Mouse (Mus musculus) erythroblast, embryonic 14.5 days (primary cell): ENCODE measurements around the gene Fam49a. TPM values are rescaled to one million over a fixed set of nuclear protein-coding genes. Genes with fewer than 3 reads are reported as not detected.
"Not testable (repeated sequence)": the region's sequence is repeated elsewhere in the genome, so short reads cannot be mapped to it uniquely, and the experiment has no call there.

ENCODE experiments used
- H3K27me3 ChIP-seq: 2 replicates; pipeline ENCODE4 v1.6.1; 2012; ENCODE audit warnings: inconsistent platforms; ENCODE audit not compliant: control insufficient read depth
- H3K36me3 ChIP-seq: 2 replicates; pipeline ENCODE4 v1.6.1; 2012; ENCODE audit warnings: mild to moderate bottlenecking, inconsistent platforms; ENCODE audit not compliant: control insufficient read depth
- H3K4me1 ChIP-seq: 2 replicates; pipeline ENCODE4 v1.6.1; 2012; ENCODE audit warnings: inconsistent platforms; ENCODE audit not compliant: control insufficient read depth
- H3K4me3 ChIP-seq: replicated peaks from 2 replicates; pipeline ENCODE3; 2012; ENCODE audit warnings: moderate library complexity, mild to moderate bottlenecking, inconsistent platforms
- H3K9me3 ChIP-seq: 2 replicates; pipeline ENCODE4 v1.6.1; 2012; ENCODE audit warnings: low read length, inconsistent platforms, mixed read lengths; ENCODE audit not compliant: control insufficient read depth
- GATA1 ChIP-seq: IDR thresholded peaks from 2 replicates; pipeline ENCODE4 v1.6.1; 2012; ENCODE audit warnings: low read length, inconsistent platforms, mixed read lengths
- TAL1 ChIP-seq: IDR thresholded peaks from 3 replicates; pipeline ENCODE4 v1.6.1; 2012; ENCODE audit warnings: low read length, inconsistent platforms, mixed read lengths
- polyA plus RNA-seq: library from polyadenylated mRNA; stranded (reverse); fragments of >175 nt; gene quantifications from 2 replicates; pipeline ENCODE4 v1.2.3, GENCODE M21; 2012

The Fam49a gene
- polyA plus RNA-seq, 1 experiment, result under 0.01 TPM

GRCm38 (mm10) chr12:12232097-12232496 lies 29.8 kb upstream of the Fam49a start:
- Histone ChIP-seq H3K4me3 (no peak overlapping the region), H3K27me3 (no peaks in the 10 kb centered on the region), H3K9me3 (no peaks in the 10 kb centered on the region), H3K36me3 (no peaks in the 10 kb centered on the region), H3K4me1 (no peaks in the 10 kb centered on the region)
- TF ChIP-seq GATA1, result no peak
- TF ChIP-seq TAL1, result no peak

DNA sequence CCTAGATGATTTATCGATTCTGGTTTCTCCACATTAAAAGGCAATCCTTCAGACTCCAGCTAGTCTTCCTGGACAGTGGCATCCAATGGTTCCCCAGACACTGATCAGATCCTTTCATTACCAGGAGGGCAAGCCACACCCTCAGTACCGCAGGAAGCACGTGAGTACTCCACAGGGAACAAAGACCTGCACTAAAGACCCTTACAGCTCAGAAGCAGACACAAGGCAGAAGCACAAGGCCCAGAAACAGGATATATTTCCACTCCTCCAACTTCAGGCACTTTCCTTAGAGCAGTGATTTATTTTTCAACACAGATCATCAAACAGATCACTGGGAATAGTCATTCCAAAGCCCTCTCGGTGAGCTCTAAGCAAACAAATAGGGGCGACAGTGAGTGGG lies 25.0 kb upstream of the Fam49a start:
- Histone ChIP-seq H3K9me3 (no peaks in the 10 kb centered on the region), H3K4me1 (no peaks in the 10 kb centered on the region)
- TF ChIP-seq GATA1 (no peak), TAL1 (no peak)

GRCm38 (mm10) chr12:12239502-12239901 lies 22.4 kb upstream of the Fam49a start:
- TF ChIP-seq TAL1 (no peak), GATA1 (no peak)
- Histone ChIP-seq H3K4me3 (no peak overlapping the region), H3K36me3 (no peaks in the 10 kb centered on the region), H3K4me1 (no peaks in the 10 kb centered on the region), H3K9me3 (no peaks in the 10 kb centered on the region), H3K27me3 (no peaks in the 10 kb centered on the region)

More for the DNA sequence above, 25.0 kb upstream of the Fam49a start:
- no peaks in the 10 kb centered on the region for H3K27me3 ChIP-seq
- H3K36me3 ChIP-seq, result no peaks in the 10 kb centered on the region
- H3K4me3 ChIP-seq, result no peak overlapping the region

- no peaks in the 10 kb centered on the region for H3K27me3 ChIP-seq
- H3K36me3 ChIP-seq, result no peaks in the 10 kb centered on the region
- no peaks in the 10 kb centered on the region for H3K9me3 ChIP-seq
- TF ChIP-seq GATA1 (no peak), TAL1 (no peak)
- H3K4me1 ChIP-seq, result no peaks in the 10 kb centered on the region
- H3K4me3 ChIP-seq, result no peak overlapping the region
Measured at GRCm38 (mm10) chr12:12243148-12243547, 18.8 kb upstream of the Fam49a start.

- H3K9me3 ChIP-seq, H3K4me3 ChIP-seq, H3K36me3 ChIP-seq, H3K4me1 ChIP-seq, H3K27me3 ChIP-seq: not testable (repeated sequence)
Measured at GRCm38 (mm10) chr12:12247023-12247422, 14.9 kb upstream of the Fam49a start.

- no peak for TF ChIP-seq TAL1
- TF ChIP-seq GATA1, result no peak
- H3K4me1 ChIP-seq, result no peaks in the 10 kb centered on the region
- H3K4me3 ChIP-seq, result no peak overlapping the region
- H3K36me3 ChIP-seq, result no peaks in the 10 kb centered on the region
- H3K27me3 ChIP-seq, result no peaks in the 10 kb centered on the region
- H3K9me3 ChIP-seq, result no peaks in the 10 kb centered on the region
Measured at GRCm38 (mm10) chr12:12249521-12249920, 12.4 kb upstream of the Fam49a start.

DNA sequence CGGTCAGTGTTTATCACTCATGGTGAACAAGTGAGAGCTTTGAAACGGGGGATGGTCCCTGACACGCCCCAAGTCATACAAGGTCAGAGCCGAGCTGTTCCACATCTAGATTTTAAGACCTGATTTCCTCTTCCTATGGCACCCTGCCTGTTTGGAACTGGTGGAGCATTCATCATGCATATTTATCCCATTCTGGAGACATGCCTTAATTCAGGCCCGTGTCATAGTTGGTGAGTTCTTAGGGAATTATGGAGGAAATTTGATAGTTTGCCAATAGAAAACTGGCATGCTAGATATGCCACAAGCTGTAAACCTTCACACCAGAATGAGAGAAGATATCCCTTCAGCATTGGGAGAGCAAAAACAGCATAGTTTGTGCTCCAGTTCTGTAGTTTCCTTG lies 8.4 kb upstream of the Fam49a start:
- Histone ChIP-seq H3K9me3 (no peaks in the 10 kb centered on the region), H3K27me3 (no peaks in the 10 kb centered on the region), H3K4me3 (no peak overlapping the region), H3K36me3 (no peaks in the 10 kb centered on the region), H3K4me1 (no peaks in the 10 kb centered on the region)
- TF ChIP-seq GATA1 (no peak), TAL1 (no peak)

GRCm38 (mm10) chr12:12254139-12254538 lies 7.8 kb upstream of the Fam49a start:
- Histone ChIP-seq H3K4me1 (no peaks in the 10 kb centered on the region), H3K27me3 (no peaks in the 10 kb centered on the region), H3K36me3 (no peaks in the 10 kb centered on the region), H3K4me3 (no peak overlapping the region), H3K9me3 (no peaks in the 10 kb centered on the region)
- TF ChIP-seq TAL1 (no peak), GATA1 (no peak)

DNA sequence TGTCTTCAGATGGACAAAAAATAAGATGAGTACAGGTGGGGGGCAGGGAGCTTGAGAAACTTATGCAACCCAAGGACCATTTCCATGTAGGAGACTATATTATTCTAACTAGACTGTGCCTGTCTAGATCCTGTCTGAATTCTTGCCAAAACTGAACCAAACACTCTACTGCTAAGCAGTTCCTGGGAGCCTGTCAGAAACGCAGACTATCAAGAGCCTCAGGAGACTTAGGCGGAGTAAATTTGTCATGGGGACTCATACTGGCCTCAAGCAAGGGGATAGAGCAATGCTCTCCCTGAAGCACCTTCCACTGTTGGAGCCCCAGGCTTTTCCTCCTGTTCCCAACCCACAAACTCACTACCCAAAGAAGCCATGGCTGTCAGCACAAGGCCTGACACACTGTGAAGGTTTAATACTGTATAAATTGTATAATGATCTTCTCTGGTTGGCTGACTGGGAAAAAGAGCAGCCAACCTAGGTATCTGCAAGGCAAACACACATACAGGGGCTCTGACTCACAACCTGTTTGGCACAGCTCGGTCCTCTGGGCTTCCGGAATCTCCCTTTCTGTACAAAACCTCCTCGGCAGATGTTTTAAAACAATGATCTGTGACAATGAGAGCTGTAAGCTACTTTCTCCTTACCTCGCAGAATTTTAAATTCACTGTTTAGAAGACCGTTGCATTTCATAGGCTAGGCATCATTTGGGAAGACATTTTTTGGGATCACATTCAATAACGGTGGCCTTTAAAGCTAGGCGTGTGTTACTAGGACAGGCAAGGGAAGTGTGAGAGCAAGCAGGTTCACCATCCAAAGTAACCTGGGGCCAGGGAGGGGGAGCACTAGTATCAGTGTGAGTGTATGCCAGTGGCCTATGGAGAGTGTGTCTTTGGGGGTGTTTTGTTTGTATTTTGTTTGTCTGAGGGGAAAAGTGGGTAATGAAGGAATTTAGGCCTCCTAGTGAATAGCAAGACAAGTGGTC lies 669 bp upstream of the Fam49a start:
- Histone ChIP-seq H3K36me3 (no peaks in the 10 kb centered on the region), H3K27me3 (peaks cover 26% of the 10 kb centered on the region), H3K4me3 (no peak overlapping the region), H3K9me3 (no peaks in the 10 kb centered on the region), H3K4me1 (peaks cover 3% of the 10 kb centered on the region)
- TF ChIP-seq TAL1 (no peak), GATA1 (no peak)
